Mouse (Mus musculus): ENCODE data around the gene Actr6. TPM values are rescaled to one million over a fixed set of nuclear protein-coding genes. Genes with fewer than 3 reads are reported as not detected.

Gene Actr6
- total and polyA plus RNA-seq, 3 experiments = 11.7 to 48.4 (median 18.0) TPM

DNA sequence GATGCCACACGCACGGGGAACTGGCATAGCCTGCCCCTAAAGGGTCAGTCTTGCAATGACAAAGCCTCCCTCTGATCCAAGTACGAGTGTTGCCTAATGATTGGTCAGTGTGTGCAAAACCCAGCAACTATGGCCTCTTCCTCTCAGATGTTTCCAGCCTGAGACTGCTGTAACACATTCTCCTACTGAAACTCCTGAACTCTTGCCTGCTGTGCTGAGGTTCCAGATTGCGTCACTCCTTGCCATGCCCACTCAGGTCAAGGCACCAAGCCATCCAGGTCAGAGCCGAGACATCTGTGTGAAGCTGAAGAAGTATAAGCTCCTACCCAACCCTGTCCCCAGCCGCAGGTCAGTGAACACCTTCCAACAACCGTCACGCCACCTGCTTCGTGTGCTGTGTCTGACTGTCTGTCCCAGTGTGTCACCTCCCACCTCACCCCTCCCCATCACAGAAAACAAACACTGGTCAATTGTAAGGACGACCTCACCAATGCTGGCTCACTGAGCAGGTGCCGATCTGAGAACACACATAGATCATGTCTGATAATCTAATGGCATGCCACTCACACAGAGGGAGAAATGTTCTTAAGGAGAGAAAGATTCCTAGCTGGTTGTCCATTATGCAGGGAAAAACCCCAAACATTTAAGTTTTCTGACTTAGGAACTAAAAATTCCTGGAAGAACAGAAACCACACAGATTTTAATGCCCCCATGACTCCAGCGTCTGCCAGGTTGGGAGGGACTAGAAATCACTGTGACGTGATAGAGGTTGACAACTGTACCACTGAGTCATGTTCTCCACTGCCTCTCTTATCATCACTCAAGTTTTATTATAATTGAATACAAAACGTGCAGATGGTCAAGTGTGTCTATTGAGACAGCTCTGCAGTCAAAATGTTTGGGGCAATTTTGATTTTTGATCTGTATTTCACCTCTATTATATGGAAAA is 9.6 kb downstream of the Actr6 start:
- Histone ChIP-seq H3K9ac (ENCODE audit: insufficient read depth, low read depth) (no peak overlapping the region), H3K36me3 (replicated peaks in 1 of 2; ENCODE audit: control insufficient read depth in 1 of 2, insufficient read depth in 1 of 2, low read length in 1 of 2) (peaks cover 46 to 69% of the 10 kb centered on the region in 2 experiments), H3K4me3 (replicated peaks in 1 of 3; ENCODE audit: low read depth in 2 of 3, low read length in 2 of 3, poor library complexity in 1 of 3) (no peak overlapping the region), H3K27me3 (replicated peaks) (no peaks in the 10 kb centered on the region), H3K4me1 (ENCODE audit: control insufficient read depth in 1 of 2, insufficient read depth in 2 of 2) (no peaks in the 10 kb centered on the region), H3K9me3 (replicated peaks; ENCODE audit: low read length) (no peaks in the 10 kb centered on the region), H3K4me2 (ENCODE audit: insufficient read depth, low read depth, poor library complexity, severe bottlenecking) (no peak overlapping the region), H3K27ac (ENCODE audit: insufficient read depth, low read depth) (no peak overlapping the region), H3K79me2 (replicated peaks; ENCODE audit: control insufficient read depth, extremely low read depth, insufficient read depth, poor library complexity, severe bottlenecking) (no peaks in the 10 kb centered on the region)
- no peak for DNase-seq (ENCODE audit: extremely low read depth)
- in situ Hi-C loops (cut with MboI; ENCODE audit: low pct_ligation_motif_present, low pct_unique_long_range_greater_than_20kb, low sequenced_read_pairs) = no loop called here
- dilution Hi-C loops (cut with MboI; ENCODE audit: extremely low pct_ligation_motif_present, extremely low pct_unique_long_range_greater_than_20kb, low sequenced_read_pairs) = no loop called here
- TF ChIP-seq SIN3A (IDR thresholded peaks at IDR 0.05; ENCODE audit: low read length) (no peak), NELFE (IDR thresholded peaks at IDR 0.05; ENCODE audit: low read depth, low read length) (no peak)

DNA sequence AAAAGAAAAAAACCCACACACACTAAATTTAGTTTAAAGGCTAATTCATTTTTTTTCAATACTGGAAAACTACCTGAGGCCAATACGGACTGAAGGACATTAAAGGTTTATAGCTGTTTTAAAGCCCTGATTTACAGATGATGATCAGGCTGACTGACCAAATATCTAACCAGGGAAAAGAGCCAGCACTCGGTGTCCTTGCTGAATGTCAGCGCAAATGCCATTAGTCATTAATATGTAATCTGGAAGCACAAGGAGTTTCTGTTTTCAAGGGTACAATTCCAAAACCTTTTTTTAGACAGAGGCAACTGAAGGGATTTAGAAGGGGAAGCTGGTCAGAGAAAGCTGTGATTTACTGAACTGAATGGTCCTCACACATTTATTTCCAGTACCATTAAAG is 11.3 kb downstream of the Actr6 start:
- H3K9ac ChIP-seq (ENCODE audit: insufficient read depth, low read depth) = no peak overlapping the region
- dilution Hi-C loops (cut with MboI; ENCODE audit: extremely low pct_ligation_motif_present, extremely low pct_unique_long_range_greater_than_20kb, low sequenced_read_pairs) = no loop called here
- no peak overlapping the region for H3K4me2 ChIP-seq (ENCODE audit: insufficient read depth, low read depth, poor library complexity, severe bottlenecking)
- in situ Hi-C loops (cut with MboI; ENCODE audit: low pct_ligation_motif_present, low pct_unique_long_range_greater_than_20kb, low sequenced_read_pairs) = no loop called here
- no peak overlapping the region for H3K27ac ChIP-seq (ENCODE audit: insufficient read depth, low read depth)
- no peaks in the 10 kb centered on the region for H3K9me3 ChIP-seq (replicated peaks; ENCODE audit: low read length)
- TF ChIP-seq NELFE (IDR thresholded peaks at IDR 0.05; ENCODE audit: low read depth, low read length) = no peak
- TF ChIP-seq TCF12 (IDR thresholded peaks at IDR 0.05; ENCODE audit: low read depth, low read length) = no peak
- TF ChIP-seq RCOR1 (conservative IDR thresholded peaks at IDR 0.05; ENCODE audit: low read depth, low read length) = no peak
- no peak for TF ChIP-seq MXI1 (IDR thresholded peaks at IDR 0.05; ENCODE audit: low read depth, low read length)
- no peak for TF ChIP-seq RAD21 (IDR thresholded peaks at IDR 0.05; ENCODE audit: low read depth, low read length)
- no peaks in the 10 kb centered on the region for H3K27me3 ChIP-seq (replicated peaks)
- peaks cover 40 to 66% of the 10 kb centered on the region in 2 experiments for H3K36me3 ChIP-seq (replicated peaks in 1 of 2; ENCODE audit: control insufficient read depth in 1 of 2, insufficient read depth in 1 of 2, low read length in 1 of 2)
- no peak for DNase-seq (ENCODE audit: extremely low read depth)
- H3K4me3 ChIP-seq (replicated peaks in 1 of 3; ENCODE audit: low read depth in 2 of 3, low read length in 2 of 3, poor library complexity in 1 of 3) = no peak overlapping the region
- no peaks in the 10 kb centered on the region for H3K79me2 ChIP-seq (replicated peaks; ENCODE audit: control insufficient read depth, extremely low read depth, insufficient read depth, poor library complexity, severe bottlenecking)
- no peaks in the 10 kb centered on the region for H3K4me1 ChIP-seq (ENCODE audit: control insufficient read depth in 1 of 2, insufficient read depth in 2 of 2)

DNA sequence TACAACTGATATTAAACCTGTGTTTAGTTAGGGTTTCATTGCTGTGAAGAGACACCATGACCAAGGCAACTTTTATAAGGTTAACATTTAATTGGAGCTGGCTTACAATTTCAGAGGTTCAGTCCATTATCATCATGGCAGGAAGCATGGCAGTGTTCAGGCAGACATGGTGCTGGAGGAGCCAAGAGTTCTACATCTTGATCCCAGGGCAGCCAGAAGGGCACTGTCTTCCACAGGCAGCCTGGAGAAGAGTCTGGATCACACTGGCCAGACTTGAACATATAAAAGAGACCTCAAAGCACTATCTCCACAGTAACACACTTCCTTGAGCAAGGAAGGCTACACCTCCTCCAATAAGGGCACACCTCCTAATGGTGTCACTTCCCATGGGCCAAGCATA is 11.8 kb downstream of the Actr6 start:
- Histone ChIP-seq H3K9me3 (replicated peaks; ENCODE audit: low read length) (no peaks in the 10 kb centered on the region), H3K4me1 (ENCODE audit: control insufficient read depth in 1 of 2, insufficient read depth in 2 of 2) (no peaks in the 10 kb centered on the region), H3K27ac (ENCODE audit: insufficient read depth, low read depth) (no peak overlapping the region), H3K27me3 (replicated peaks) (no peaks in the 10 kb centered on the region), H3K4me2 (ENCODE audit: insufficient read depth, low read depth, poor library complexity, severe bottlenecking) (no peak overlapping the region), H3K79me2 (replicated peaks; ENCODE audit: control insufficient read depth, extremely low read depth, insufficient read depth, poor library complexity, severe bottlenecking) (no peaks in the 10 kb centered on the region), H3K4me3 (replicated peaks in 1 of 3; ENCODE audit: low read depth in 2 of 3, low read length in 2 of 3, poor library complexity in 1 of 3) (no peak overlapping the region), H3K9ac (ENCODE audit: insufficient read depth, low read depth) (no peak overlapping the region), H3K36me3 (replicated peaks in 1 of 2; ENCODE audit: control insufficient read depth in 1 of 2, insufficient read depth in 1 of 2, low read length in 1 of 2) (peaks cover 41 to 67% of the 10 kb centered on the region in 2 experiments)
- DNase-seq (ENCODE audit: extremely low read depth) = no peak
- TF ChIP-seq MAZ (IDR thresholded peaks at IDR 0.05; ENCODE audit: low read depth, low read length) (no peak), MEF2A (IDR thresholded peaks at IDR 0.05; ENCODE audit: borderline replicate concordance, low read depth, low read length) (no peak), UBTF (IDR thresholded peaks at IDR 0.05; ENCODE audit: low read depth, low read length) (no peak), ELF1 (IDR thresholded peaks at IDR 0.05; ENCODE audit: low read depth, low read length) (no peak), MAFK (IDR thresholded peaks at IDR 0.05; ENCODE audit: insufficient replicate concordance, low read length) (no peak)
- in situ Hi-C loops (cut with MboI; ENCODE audit: low pct_ligation_motif_present, low pct_unique_long_range_greater_than_20kb, low sequenced_read_pairs) = no loop called here
- dilution Hi-C loops (cut with MboI; ENCODE audit: extremely low pct_ligation_motif_present, extremely low pct_unique_long_range_greater_than_20kb, low sequenced_read_pairs) = no loop called here
